Mouse (Mus musculus): ENCODE data around the gene Mapkapk2. TPM values are rescaled to one million over a fixed set of nuclear protein-coding genes. Genes with fewer than 3 reads are reported as not detected.

Gene Mapkapk2
- total and polyA plus RNA-seq, 3 experiments = 53.2 to 85.4 TPM; not detected in 1

DNA sequence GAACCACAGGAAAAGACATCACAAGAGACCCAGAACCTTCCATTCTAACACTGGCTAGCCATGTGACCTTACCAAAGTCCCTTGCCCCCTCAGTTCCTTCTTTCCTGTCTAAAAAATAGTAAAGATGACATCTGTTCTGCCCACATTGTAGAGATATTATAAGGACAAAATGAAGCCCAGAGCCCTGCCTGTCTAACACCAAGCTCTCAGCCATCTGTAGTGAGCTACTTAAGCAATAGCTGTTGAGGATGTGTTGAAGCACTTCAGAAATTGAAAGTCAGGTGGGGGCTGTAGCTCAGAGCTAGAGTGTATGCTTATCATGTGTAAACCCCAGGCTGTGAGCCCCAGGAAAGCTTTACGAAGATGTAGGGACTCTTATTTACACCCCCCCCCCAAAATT, 3.2 kb upstream of the Mapkapk2 start:
- Histone ChIP-seq H3K9ac (ENCODE audit: control insufficient read depth, low read depth, low read length, poor library complexity, severe bottlenecking) (no peak overlapping the region), H3K4me3 (ENCODE audit: control insufficient read depth in 1 of 2, insufficient read depth in 1 of 2, low read depth in 2 of 2, low read length in 2 of 2) (no peak overlapping the region), H3K9me3 (replicated peaks; ENCODE audit: insufficient read depth, low read length) (no peaks in the 10 kb centered on the region), H3K27ac (ENCODE audit: control insufficient read depth, low read depth, low read length) (no peak overlapping the region), H3K4me1 (ENCODE audit: control insufficient read depth in 1 of 2, insufficient read depth in 2 of 2, low read length in 2 of 2) (peaks cover 0 to 15% of the 10 kb centered on the region in 2 experiments; a peak in 2 of 4 replicates), H3K36me3 (ENCODE audit: control insufficient read depth in 1 of 2, insufficient read depth in 2 of 2, low read length in 2 of 2) (peaks cover 0 to 4% of the 10 kb centered on the region in 2 experiments; a peak in 1 of 4 replicates), H3K27me3 (ENCODE audit: control insufficient read depth in 1 of 2, insufficient read depth in 2 of 2, low read length in 2 of 2) (peaks cover 0 to 2% of the 10 kb centered on the region in 2 experiments; a peak in 1 of 4 replicates), H3K79me2 (ENCODE audit: control insufficient read depth, insufficient read depth, low read length, poor library complexity) (peaks cover 14% of the 10 kb centered on the region)
- no peak for DNase-seq (ENCODE audit: low read depth, low spot score)
- TF ChIP-seq HCFC1 (IDR thresholded peaks at IDR 0.05; ENCODE audit: low read depth, low read length) (no peak), E2F4 (IDR thresholded peaks at IDR 0.05; ENCODE audit: borderline replicate concordance, low read depth, low read length) (no peak), USF1 (IDR thresholded peaks at IDR 0.05; ENCODE audit: low read depth, low read length) (no peak), ZMIZ1 (IDR thresholded peaks at IDR 0.05; ENCODE audit: low read depth, low read length) (no peak), POLR2AphosphoS5 (IDR thresholded peaks at IDR 0.05; ENCODE audit: borderline replicate concordance, low read depth, low read length) (no peak), BHLHE40 (IDR thresholded peaks at IDR 0.05; ENCODE audit: borderline replicate concordance, low read depth, low read length) (no peak), ZKSCAN1 (IDR thresholded peaks at IDR 0.05; ENCODE audit: low read depth, low read length) (no peak), MYB (IDR thresholded peaks at IDR 0.05; ENCODE audit: low read depth, low read length) (no peak), CHD1 (IDR thresholded peaks at IDR 0.05; ENCODE audit: low read depth, low read length) (no peak), TBP (IDR thresholded peaks at IDR 0.05; ENCODE audit: low read depth, low read length) (no peak), MAZ (IDR thresholded peaks at IDR 0.05; ENCODE audit: low read depth, low read length) (no peak), MYC (IDR thresholded peaks at IDR 0.05; ENCODE audit: low read depth, low read length) (no peak)

DNA sequence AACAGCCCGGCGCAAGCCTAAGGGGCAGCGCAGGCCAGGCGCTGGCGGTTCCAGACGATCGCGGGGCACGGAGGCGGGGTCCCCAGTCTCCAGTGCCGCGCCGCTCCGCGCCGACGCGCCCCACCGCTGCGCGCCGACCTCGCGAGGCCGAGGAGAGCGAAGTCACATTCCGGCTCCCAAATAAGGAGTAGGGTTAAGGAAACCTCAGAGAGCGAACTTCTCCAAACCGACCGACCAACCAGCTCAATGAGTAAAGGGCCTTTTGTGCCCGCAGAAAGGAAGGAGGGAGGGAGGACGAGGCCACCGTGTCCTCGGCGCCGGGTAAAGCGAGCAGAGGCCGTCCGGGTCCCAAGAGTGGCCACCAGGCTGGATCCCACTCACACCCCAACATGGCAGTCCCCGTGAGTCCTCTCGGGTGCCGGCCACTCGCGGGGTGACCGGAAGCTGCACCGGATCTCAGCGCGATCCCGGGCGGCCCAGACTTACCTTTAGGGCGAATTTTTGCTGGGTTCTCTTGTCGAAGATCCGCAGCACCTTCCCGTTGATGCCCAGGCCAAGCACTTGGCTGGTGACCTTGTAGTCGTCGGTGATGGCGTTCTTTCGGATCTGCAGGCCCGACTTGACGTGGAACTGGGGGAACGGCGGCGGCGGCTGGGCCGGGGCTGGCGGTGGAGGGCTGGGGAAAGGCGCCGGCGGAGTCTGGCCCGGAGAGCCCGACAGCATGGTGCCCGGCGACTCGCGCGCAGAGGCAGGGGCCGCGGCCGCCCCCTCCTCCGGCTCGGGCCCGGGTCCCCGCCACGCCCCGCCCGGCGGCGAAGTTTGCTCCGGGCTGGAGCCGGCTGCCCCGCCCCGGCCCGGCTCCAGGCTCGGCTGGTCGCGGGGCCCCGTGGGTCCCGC, 575 bp downstream of the Mapkapk2 start:
- H3K27ac ChIP-seq (ENCODE audit: control insufficient read depth, low read depth, low read length) = peak overlapping the region; percentile 69
- TF ChIP-seq NELFE (IDR thresholded peaks at IDR 0.05; ENCODE audit: low read depth, low read length) (peak; percentile 32), UBTF (IDR thresholded peaks at IDR 0.05; ENCODE audit: borderline replicate concordance, insufficient read depth, low read depth, low read length) (peak; percentile 34; the same call in 1 of the 2 replicates), RAD21 (IDR thresholded peaks at IDR 0.05; ENCODE audit: low read depth, low read length) (no peak), POLR2A (IDR thresholded peaks at IDR 0.05; ENCODE audit: control insufficient read depth in 1 of 2, insufficient read depth in 1 of 2, low read depth in 1 of 2, low read length in 2 of 2, poor library complexity in 1 of 2) (peak; percentile 41 to 46; a peak in 3 of 4 replicates), SIN3A (IDR thresholded peaks at IDR 0.05; ENCODE audit: low read length) (peak; percentile 29; the same call in 1 of the 2 replicates), MXI1 (IDR thresholded peaks at IDR 0.05; ENCODE audit: low read depth, low read length) (0 out of 2 replicates have a peak, but pooled peaks have one; percentile 35), GABPA (IDR thresholded peaks at IDR 0.05; ENCODE audit: low read depth, low read length) (no peak), HCFC1 (IDR thresholded peaks at IDR 0.05; ENCODE audit: low read depth, low read length) (0 out of 2 replicates have a peak, but pooled peaks have one; percentile 23), ZMIZ1 (IDR thresholded peaks at IDR 0.05; ENCODE audit: low read depth, low read length) (no peak), MAX (IDR thresholded peaks at IDR 0.05; ENCODE audit: low read length) (no peak), POLR2AphosphoS2 (IDR thresholded peaks at IDR 0.05; ENCODE audit: low read length) (no peak; the same call in 1 of the 2 replicates)
- H3K36me3 ChIP-seq (ENCODE audit: control insufficient read depth in 1 of 2, insufficient read depth in 2 of 2, low read length in 2 of 2) = peaks cover 0 to 4% of the 10 kb centered on the region in 2 experiments; a peak in 2 of 4 replicates
- H3K79me2 ChIP-seq (ENCODE audit: control insufficient read depth, insufficient read depth, low read length, poor library complexity) = peaks cover 34% of the 10 kb centered on the region
- peak overlapping the region; percentile 98 to 99 for H3K4me3 ChIP-seq (ENCODE audit: control insufficient read depth in 1 of 2, insufficient read depth in 1 of 2, low read depth in 2 of 2, low read length in 2 of 2)
- DNase-seq (ENCODE audit: low read depth, low spot score) = peak; percentile 90
- H3K9ac ChIP-seq (ENCODE audit: control insufficient read depth, low read depth, low read length, poor library complexity, severe bottlenecking) = peak overlapping the region; percentile 97
- H3K27me3 ChIP-seq (ENCODE audit: control insufficient read depth in 1 of 2, insufficient read depth in 2 of 2, low read length in 2 of 2) = no peaks in the 10 kb centered on the region
- H3K4me1 ChIP-seq (ENCODE audit: control insufficient read depth in 1 of 2, insufficient read depth in 2 of 2, low read length in 2 of 2) = peaks cover 0 to 3% of the 10 kb centered on the region in 2 experiments; a peak in 1 of 4 replicates
- no peaks in the 10 kb centered on the region for H3K9me3 ChIP-seq (replicated peaks; ENCODE audit: insufficient read depth, low read length)
